Mouse (Mus musculus) left cerebral cortex, adult 9 months (tissue): Measurements from ENCODE around the gene Rpf2.

Experiments used
- DNase-seq, 2 experiments: peaks; one replicate each; pipeline ENCODE4 v3.0.0; 2022; ENCODE audit warnings: low spot score in 2 of 2

Gene Rpf2

DNA sequence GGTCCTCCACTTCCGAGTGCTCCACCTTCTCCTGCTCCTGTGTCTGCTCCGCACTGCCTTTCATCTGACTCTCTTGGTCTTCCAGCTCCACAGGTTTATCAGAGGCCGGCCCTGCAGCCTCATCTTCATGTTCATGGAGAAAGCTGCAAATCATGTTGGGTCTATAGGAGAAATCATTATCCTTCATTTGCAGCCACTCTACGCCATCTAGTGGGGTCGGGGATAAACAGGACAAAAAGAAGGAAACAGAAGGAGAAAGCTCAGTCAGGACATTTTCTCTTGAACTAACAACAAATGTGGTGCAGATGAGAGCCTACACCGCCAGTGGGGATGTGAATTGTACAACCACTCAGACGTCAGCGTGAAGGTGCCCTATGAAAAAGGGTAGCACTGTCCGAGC is 2.8 kb upstream of the Rpf2 start:
- DNase-seq: peak in 1 of 2 experiments; percentile 26

DNA sequence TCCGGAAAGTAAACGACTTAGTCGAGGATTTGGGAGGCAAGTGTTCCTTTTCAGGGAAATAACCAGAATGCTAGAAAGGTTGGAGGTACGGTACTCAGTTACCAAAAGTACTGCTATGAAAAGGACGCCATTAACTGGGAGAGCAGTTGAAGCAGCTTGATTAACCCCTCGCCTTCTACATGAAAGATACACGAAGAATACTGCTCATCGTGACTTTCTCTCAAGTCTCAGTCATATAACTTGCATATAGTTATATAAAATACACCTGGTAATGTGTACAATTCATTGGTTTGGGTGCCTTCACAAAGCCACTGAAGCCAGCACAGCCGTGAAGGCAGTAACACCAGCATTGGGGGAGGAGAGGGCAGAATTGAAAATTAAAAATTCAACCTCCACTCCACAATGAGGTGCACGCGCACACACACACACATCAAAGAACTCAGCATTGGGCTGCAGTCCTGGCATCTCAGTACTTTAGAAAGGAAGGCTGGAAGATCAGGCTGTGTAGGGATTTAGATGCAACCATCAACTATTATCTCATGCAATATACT is 405 bp upstream of the Rpf2 start:
- no peak for DNase-seq

- DNase-seq: no peak
Observed at GRCm38 (mm10) chr10:40237826-40238225, 9.0 kb downstream of the Rpf2 start.

DNA sequence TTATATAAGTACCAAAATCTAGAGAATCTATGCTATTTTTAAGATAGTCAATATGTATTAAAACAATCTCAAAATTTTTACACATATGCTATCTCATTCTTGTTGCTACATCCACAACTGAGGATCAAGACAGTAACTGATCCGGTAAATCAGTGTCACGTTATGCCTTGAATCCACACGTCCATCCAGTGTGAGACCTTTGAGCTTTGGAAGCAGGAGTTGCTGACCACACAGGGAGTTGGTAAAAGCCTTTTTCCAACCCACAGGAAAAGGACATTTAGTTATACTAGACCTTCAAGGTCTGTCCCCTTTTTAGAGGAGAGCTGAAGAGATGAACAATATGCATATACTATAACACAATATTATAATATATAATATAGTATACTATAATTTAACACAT is 13.6 kb downstream of the Rpf2 start:
- no peak for DNase-seq

GRCm38 (mm10) chr10:40232442-40232841 is 14.4 kb downstream of the Rpf2 start:
- DNase-seq: no peak

GRCm38 (mm10) chr10:40229725-40230124 is 17.1 kb downstream of the Rpf2 start:
- no peak for DNase-seq

- no peak for DNase-seq
Observed at GRCm38 (mm10) chr10:40227660-40228303, 19.1 kb downstream of the Rpf2 start.

DNA sequence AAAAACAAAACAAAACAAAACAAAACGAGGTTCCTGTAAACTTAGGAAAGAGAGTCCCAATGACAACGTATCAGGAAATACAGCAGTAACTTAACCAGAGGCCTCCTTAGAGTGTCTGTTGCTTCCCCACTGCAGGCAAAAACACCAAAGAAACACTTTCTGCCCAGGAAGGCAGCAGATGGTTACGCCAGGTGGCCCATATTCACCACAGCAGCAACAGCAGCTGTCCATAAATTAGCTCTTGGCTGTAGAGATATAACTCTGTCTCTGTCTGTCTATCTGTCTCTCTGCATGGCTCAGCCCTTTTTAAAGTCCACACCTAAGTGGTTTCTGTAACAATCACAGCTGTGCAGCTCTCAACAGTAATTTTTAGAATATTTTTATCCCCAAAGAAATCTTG is 28.0 kb downstream of the Rpf2 start:
- peak in 1 of 2 experiments; percentile 22 for DNase-seq

DNA sequence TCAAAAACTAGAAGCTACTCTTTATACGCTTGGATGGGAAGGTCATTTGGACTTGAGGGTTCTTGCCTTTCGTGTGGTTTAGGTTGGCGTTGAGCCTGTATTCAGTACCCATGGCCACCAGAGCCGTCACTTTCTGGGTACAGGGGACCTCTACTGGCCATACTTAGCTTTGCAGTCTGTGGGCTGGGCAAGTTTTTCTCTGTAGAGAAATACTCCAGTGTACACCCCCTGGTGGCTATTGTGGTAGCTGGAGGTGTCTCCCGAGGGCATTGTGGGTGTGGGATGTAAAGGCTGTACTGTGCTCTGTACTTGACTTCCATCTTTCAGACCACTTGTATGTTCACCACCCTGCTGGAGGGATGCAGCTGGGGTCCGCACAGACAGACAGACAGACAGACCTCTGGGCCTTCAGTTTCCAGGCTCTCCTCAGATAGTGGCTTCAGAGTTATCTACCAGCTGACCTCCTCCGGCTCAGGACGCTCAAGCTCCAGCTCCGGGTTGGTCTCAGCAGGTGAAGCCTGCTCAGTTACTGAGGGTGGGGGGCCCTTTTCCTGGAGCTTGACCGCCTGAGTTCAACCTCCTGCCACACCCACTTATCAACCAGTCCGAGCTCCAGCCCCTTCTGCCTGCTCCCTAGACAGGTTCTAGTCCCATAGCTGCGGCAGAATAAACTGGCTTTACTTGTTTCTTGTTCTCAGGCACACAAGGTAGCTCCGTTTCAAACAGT is 34.2 kb downstream of the Rpf2 start:
- DNase-seq: peak; percentile 65 to 97

DNA sequence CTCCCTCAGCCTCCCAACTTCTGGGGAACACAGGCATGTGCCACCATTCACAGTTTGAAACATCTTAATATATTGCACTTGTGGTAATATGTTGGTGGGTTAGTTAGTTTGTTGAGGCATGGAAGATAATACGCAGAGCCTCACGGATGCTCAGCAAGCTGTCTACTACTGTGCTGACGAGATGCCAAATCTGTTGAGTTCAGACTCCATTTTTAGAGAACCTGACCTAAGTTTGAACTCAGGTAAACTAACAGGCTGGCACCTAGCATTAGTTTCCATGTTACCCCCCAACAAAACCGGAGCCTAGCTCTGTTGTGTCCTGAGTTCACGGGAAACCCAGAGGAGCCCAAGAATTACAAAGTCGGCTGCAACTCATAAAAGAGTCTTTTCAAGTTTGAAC is 51.8 kb downstream of the Rpf2 start:
- no peak for DNase-seq

- DNase-seq: no peak
Observed at GRCm38 (mm10) chr10:40192010-40192935, 54.6 kb downstream of the Rpf2 start.

- no peak for DNase-seq
Observed at GRCm38 (mm10) chr10:40191338-40191979, 55.4 kb downstream of the Rpf2 start.

- DNase-seq: no peak
Observed at GRCm38 (mm10) chr10:40190871-40191270, 56.0 kb downstream of the Rpf2 start.

DNA sequence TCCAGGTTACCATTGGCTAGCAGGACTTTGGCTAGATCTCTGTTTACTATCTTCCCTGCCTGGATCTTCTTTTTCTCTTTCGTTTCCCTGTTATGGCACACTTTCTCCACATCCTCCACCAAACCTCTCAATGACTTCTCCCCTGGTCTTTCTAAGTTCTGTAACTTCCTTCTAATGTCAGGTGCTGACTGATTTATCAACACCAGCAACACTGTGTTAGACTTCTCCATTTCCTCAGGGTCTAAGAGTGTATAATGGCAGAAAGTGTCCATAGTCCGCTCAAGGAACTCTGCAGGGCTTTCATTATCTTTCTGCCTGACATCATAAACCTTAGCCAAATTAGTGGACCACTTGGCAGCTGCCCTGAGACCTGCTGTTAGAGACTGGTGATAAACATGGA is 57.1 kb downstream of the Rpf2 start:
- no peak for DNase-seq

- no peak for DNase-seq
Observed at GRCm38 (mm10) chr10:40188831-40189230, 58.0 kb downstream of the Rpf2 start.

DNA sequence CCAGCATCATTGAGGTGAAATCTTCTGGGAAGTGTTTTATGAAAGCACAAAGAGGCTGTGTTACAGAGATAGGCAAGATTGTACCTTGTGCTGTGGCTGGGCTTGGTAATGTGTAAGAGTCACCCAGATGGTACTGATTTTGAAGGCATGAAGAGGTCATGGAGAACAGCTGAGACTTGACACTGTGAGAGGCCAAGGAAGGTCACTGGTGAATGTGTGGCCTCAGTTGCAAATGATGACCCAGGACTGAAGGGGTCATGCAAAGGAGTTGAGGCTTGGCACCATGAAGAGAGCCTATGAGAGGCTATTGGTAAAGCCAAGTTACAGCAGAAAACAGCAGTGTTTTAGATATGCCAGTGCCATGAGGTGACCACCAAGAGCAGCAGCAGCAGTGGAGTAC is 60.9 kb downstream of the Rpf2 start:
- DNase-seq: no peak

DNA sequence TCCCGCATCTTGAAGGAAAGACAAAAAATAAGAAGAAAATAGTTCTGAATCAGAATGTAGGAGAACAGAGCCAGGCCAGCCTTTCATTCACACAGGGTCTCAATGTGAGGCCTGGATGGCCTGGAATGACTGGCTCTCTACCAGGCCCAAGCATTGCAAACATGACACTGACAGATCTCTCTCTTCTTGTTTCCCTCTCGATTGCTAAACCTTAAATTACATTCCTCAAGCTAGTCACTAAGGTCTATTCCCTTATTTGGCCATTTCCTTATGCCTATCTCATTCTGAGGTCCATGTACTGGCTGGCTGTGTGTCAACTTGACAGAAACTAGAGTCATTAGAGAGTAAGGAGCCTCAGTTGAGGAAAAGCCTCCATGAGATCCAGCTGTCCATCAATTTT is 66.8 kb downstream of the Rpf2 start:
- no peak for DNase-seq

DNA sequence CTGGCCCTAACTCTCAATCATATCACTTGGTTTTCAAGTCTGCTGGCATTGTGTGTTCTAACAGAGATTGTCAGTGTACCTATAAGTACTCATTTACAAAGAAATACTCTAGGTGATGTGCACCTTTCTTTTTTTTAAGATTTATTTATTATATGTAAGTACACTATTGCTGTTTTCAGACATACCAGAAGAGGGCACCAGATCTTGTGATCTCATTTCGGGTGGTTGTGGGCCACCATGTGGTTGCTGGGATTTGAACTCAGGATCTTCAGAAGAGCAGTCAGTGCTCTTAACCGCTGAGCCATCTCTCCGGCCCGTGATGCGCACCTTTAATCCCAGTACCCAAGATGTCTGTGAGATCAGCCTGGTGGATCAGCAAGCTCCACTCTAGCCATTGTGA is 67.7 kb downstream of the Rpf2 start:
- DNase-seq: no peak

DNA sequence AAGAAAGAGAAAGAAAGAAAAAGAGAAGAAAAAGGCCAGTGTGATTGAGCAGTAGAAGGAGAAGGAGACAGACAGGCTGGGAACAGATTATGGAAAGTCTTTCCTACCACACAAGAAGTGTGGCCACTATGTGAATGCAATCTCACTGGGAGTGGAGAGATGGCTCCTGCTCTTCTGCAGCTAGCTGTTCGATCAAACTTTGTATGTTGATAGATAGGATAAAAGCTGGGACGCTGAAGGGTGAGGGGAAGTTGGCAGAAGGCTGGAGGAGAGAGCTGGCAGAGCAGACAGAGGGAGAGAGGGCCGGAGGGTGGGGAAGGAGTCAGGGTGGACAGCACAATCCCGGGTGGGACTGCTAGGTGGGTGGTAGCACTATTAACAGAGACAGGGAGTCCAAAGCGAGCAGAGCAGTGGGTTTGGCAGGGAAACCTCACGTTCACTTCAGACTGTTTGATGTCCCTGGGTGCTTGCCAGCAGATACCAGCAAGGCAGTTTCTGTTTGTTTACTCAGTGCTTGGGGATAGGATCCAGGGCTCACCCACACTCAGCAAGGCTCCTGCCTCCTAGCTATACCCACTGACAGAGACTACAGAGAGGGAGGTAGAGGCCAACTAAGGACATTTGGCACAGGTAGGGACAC is 69.4 kb downstream of the Rpf2 start:
- DNase-seq: peak in 1 of 2 experiments; percentile 20
